Mouse (Mus musculus) gastrocnemius, adult 8-10 months (tissue): Measurements from ENCODE around the gene Hist1h3i. TPM values are rescaled to one million over a fixed set of nuclear protein-coding genes. Genes with fewer than 3 reads are reported as not detected.
"Not testable (repeated sequence)": the region's sequence is repeated elsewhere in the genome, so short reads cannot be mapped to it uniquely, and the experiment has no call there.

Source experiments
- DNase-seq, 2 experiments: peaks; one replicate each; pipeline ENCODE4 v3.0.0; 2022; ENCODE audit warnings: low spot score in 2 of 2
- total RNA-seq, 4 experiments: library from RNA; stranded (reverse); gene quantifications; 2 replicates each; pipeline ENCODE4 v1.2.4; 2022

The Hist1h3i gene
- 10 to 100 TPM in 3 of 4 experiments, 1 to 10 TPM in 1; 9.4 to 19.6 (median 16.7) TPM for total RNA-seq

DNA sequence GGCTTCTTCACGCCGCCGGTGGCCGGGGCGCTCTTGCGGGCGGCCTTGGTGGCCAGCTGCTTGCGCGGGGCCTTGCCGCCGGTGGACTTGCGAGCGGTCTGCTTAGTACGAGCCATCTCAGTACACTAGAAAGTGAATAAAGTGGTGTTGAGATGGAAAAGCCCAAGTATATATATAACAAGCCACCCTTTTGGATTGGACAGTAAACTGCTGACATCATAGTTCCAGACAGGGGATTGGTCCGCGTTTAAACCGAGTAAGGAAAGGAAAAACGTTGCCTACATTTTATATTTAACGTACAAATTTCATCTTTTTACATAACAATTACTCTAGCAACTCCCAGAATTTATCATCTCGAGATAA, at the start of gene Hist1h3i:
Gene Hist1h3i (minus strand): TSS at position 116 of the 363 bp plus-strand sequence.
- no peak for DNase-seq

- DNase-seq: not testable (repeated sequence)
Measured at GRCm38 (mm10) chr13:21831418-21832394, 48.5 kb upstream of the Hist1h3i start, which contains the start of gene Hist1h4n. Gene Hist1h4n, minus strand, starts transcription at chr13:21832196.

GRCm38 (mm10) chr13:21830344-21830743, 47.2 kb upstream of the Hist1h3i start:
- DNase-seq: no peak

DNA sequence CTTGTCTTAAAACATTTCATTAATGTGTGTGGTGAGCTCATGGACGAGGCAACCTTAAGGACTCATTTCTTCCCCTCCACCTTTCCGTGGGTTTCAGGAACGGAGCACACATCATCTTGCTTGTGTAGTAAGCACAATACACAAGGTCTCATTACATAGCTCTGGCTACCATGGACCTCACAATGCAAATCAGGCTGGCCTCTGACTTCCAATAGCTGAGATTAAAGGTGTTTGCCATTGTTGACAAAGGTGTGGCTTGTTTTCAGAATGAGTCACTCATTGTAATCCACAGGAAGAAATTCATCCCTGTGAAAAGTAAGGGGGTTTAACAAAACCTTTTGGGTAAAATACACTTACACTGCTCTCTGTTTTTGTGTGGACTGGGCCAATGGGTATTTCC, 45.3 kb upstream of the Hist1h3i start:
- DNase-seq: no peak

DNA sequence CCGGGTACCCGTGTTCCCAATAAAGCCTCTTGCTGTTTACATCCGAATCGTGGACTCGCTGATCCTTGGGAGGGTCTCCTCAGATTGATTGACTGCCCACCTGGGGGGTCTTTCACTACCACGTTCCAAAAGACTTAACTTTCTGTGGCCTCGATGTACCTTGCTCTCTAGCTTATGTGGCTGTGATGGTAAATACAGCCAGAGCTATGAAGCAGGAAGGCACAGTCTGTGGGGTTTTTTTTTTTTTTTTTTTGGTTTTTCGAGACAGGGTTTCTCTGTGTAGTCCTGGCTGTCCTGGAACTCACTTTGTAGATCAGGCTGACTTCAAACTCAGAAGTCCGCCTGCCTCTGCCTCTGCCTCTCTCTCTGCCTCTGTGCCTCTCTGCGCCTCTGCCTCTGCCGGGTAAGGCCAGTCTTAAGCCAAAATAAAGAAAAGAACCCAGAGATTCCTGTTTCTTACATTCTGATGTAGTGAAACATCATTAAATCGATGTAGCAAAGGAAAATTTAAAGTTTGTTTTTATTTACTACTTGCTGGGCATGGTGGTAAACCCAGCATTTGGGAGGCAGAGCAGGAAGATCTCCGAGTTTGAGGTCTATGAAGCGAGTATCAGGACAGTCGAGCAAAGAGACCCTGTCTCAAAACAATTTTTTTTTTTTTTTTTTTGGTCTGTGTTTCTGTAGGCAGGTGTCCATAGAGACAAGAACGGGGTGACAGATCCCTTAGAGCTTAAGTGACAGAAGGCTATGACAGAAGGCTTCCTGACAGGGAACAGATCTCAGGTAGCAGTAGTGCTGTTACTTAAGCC, 37.1 kb upstream of the Hist1h3i start:
- DNase-seq: not testable (repeated sequence)

DNA sequence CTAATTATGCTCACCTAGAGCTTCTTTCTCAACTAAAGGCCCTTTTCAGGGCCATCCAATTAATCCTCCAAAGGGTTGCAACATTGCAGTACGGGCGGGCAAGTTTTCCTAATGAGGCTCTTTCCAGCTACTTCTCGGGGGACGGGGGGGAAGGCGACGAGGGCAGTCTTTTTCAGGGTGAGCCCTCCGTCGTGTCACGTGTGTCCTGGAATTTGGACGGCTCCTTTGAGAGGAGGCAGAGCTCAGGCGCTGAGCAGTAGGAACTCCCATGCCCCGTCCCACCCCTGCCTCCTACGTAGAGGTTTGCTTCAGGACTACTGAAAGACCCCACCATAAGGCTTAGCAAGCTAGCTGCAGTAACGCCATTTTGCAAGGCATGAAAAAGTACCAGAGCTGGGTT, 28.9 kb upstream of the Hist1h3i start:
- not testable (repeated sequence) for DNase-seq

GRCm38 (mm10) chr13:21811539-21811938, 28.4 kb upstream of the Hist1h3i start, which contains the start of gene Hist1h4m:
Gene Hist1h4m, plus strand, starts transcription at chr13:21811746.
- DNase-seq: not testable (repeated sequence)

GRCm38 (mm10) chr13:21811074-21811473, 27.9 kb upstream of the Hist1h3i start:
- DNase-seq: not testable (repeated sequence)

DNA sequence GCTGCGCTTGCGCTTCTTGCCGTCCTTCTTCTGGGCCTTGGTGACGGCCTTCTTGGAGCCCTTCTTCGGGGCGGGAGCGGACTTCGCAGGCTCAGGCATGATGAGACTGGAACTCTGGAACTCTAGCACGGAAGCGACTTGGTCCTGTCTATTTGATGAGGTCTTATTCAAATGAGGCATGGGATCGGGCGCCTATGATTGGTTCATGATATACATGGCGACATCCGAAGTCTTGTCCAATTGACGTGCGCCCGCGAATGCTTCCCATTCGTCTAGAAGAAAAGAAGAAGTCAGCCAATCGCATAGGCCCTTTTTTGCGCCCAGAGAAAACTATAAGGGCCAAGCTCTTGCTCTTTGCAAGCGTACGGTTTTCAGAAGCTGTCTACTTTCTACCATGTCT, 26.9 kb upstream of the Hist1h3i start, which contains the start of the genes Hist1h2bq and Hist1h2ao:
Gene Hist1h2bq (minus strand): TSS at position 125 of the 400 bp plus-strand sequence.
Gene Hist1h2ao (plus strand): TSS at position 393 of the 400 bp plus-strand sequence.
- DNase-seq: not testable (repeated sequence)

DNA sequence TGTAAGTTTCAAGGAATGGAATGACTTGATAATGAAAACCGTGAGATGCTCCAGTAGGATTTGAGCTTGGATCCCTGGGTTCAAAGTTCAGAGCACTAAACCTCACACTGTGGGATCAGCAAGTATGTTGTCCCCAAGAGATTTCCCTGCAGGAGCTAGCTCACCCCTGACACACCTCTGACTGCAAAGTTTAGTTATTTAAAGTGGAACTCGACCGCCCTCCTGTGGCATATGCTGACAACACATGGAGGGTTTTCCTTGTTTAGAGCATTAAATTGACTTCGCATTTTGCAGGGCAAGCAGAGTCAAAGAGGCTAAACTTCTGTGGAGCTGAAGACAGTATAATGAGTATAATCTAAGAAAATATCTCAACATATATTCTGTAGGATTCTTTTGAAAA, 19.9 kb upstream of the Hist1h3i start:
- DNase-seq: not testable (repeated sequence)

DNA sequence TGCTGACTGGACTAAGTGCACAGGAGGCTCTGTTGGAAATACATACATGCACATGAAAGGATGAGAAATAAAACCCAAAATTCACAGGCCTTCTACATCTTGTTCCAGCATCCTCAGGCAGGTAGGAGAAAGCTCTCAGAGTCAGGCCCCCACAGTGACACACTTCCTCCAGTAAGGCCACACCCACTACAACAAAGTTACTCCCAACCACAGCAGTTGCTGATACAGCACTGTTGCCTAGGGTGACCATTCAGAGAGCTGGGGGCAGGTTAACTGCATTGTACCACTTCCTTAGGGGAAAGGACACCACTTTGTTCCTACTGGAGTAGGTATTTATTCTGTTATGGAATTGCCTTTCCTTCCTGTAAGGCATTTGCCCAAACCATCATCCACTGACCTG, 14.0 kb upstream of the Hist1h3i start:
- DNase-seq: not testable (repeated sequence)

GRCm38 (mm10) chr13:21795584-21795983, 12.4 kb upstream of the Hist1h3i start:
- no peak for DNase-seq

DNA sequence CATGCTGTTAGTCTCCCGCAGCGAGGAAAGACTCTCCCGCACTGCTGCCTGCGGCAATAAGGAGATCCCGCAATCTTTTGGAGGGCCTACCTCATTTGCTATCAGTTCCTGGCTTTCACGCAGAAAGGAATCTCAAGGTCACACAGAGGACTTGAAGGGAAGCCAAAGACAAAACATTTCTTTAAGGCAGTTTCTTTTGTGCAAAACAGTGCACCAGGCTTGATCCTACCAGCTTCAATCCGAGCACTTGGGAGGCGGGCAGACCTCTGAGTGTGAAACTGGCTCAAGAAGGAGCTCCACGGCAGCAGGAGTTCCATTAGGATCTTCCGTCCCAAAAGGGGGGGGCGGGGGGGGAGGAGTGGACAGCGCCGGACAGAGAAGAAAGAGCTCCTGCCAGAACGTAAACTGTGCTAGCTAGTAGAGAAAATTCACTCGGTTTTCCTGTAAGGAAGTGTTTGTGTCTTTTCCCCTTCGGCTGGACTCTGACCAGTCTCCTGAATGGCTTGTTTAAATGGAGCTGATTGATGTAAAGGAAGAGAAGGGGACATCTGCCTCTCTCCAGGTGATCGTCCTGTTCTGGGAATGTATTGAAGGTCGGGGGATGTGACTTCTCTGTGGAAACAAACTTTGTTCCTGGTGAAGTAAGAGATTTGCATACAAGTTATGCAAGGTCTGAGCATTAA, 7.6 kb upstream of the Hist1h3i start:
- no peak for DNase-seq

- no peak for DNase-seq
Measured at GRCm38 (mm10) chr13:21789925-21790324, 6.8 kb upstream of the Hist1h3i start.

GRCm38 (mm10) chr13:21787760-21788593, 4.8 kb upstream of the Hist1h3i start:
- DNase-seq: no peak

GRCm38 (mm10) chr13:21786899-21787629, 3.9 kb upstream of the Hist1h3i start, which contains the start of the genes Hist1h2an and Hist1h2bp:
Gene Hist1h2an, minus strand, starts transcription at chr13:21787218.
Gene Hist1h2bp, plus strand, starts transcription at chr13:21787461.
- peak; percentile 64 to 70 for DNase-seq

- DNase-seq: no peak
Measured at GRCm38 (mm10) chr13:21786189-21786898, 3.2 kb upstream of the Hist1h3i start.

- DNase-seq: no peak
Measured at GRCm38 (mm10) chr13:21784311-21784710, 1.1 kb upstream of the Hist1h3i start.
